Mouse (Mus musculus): Measurements from ENCODE around the gene Tiam2. TPM values are rescaled to one million over a fixed set of nuclear protein-coding genes. Genes with fewer than 3 reads are reported as not detected.

The Tiam2 gene
- polyA plus RNA-seq, 1 experiment from 2014 or later = 5.5 TPM

- Histone ChIP-seq H3K4me1 (replicated peaks; ENCODE audit: control insufficient read depth, insufficient read depth, low read length) (no peaks in the 10 kb centered on the region), H3K9me3 (ENCODE audit: control insufficient read depth, low read length) (no peaks in the 10 kb centered on the region), H3K4me3 (ENCODE audit: low read depth, low read length) (no peak overlapping the region), H3K4me2 (replicated peaks; ENCODE audit: low read depth, low read length) (no peak overlapping the region), H3K27ac (ENCODE audit: low read depth, low read length) (no peak overlapping the region), H3K36me3 (ENCODE audit: control insufficient read depth, insufficient read depth, low read length) (no peaks in the 10 kb centered on the region), H3K27me3 (ENCODE audit: control insufficient read depth, insufficient read depth, low read length) (no peaks in the 10 kb centered on the region), H3K9ac (ENCODE audit: low read depth, low read length) (no peak overlapping the region)
- DNase-seq (ENCODE audit: low spot score) = no peak
- ATAC-seq (ENCODE audit: low FRiP score) = no peak
- 75% methylated on average over 2 of the region's 2 CpGs for WGBS
Observed at GRCm38 (mm10) chr17:3457914-3458681, 131.7 kb downstream of the Tiam2 start.

DNA sequence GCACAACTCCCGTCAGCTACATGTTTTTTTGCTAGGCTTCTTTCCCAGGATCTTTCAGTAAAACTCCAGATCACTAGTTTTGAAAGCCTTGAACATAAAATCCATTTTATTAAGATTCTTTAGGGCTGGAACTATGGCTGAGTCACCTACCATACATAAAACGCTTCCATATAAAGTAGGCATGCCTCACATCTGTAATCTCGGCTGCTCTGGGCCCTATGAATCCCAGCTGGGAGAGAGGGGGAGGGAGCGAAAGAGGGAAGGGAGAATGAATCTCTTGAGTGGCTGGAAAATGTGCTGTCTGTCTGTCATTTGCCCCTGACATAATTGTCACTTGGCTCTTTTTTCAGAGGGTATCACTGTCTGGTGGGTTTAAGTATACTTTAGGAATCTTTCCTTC lies 139.5 kb downstream of the Tiam2 start:
- Histone ChIP-seq H3K36me3 (ENCODE audit: control insufficient read depth, insufficient read depth, low read length) (no peaks in the 10 kb centered on the region), H3K4me3 (ENCODE audit: low read depth, low read length) (no peak overlapping the region), H3K27ac (ENCODE audit: low read depth, low read length) (no peak overlapping the region), H3K27me3 (ENCODE audit: control insufficient read depth, insufficient read depth, low read length) (no peaks in the 10 kb centered on the region), H3K9me3 (ENCODE audit: control insufficient read depth, low read length) (no peaks in the 10 kb centered on the region), H3K4me2 (replicated peaks; ENCODE audit: low read depth, low read length) (no peak overlapping the region), H3K9ac (ENCODE audit: low read depth, low read length) (no peak overlapping the region), H3K4me1 (replicated peaks; ENCODE audit: control insufficient read depth, insufficient read depth, low read length) (no peaks in the 10 kb centered on the region)
- DNase-seq (ENCODE audit: low spot score) = no peak
- ATAC-seq (ENCODE audit: low FRiP score) = no peak
- WGBS = 73% methylated on average over 4 of the region's 4 CpGs

DNA sequence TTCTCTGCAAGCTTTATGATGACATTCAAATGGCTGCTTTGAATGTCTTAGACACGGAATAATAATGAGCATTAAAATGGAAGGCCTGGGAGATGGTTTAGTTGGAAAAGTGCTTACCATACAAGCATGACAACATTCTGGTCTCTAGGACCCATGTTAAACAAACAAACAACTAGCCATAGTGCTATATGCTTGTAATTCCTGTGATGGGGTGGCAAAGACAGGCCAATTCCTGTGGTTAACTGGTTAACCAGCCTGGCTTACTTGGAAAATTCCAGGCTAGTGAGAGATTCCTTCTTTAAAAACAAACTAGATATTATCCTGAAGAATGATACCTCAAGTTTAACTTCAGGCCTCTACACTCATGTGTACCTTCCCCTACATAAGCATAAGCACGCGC lies 140.3 kb downstream of the Tiam2 start:
- H3K36me3 ChIP-seq (ENCODE audit: control insufficient read depth, insufficient read depth, low read length) = no peaks in the 10 kb centered on the region
- H3K9me3 ChIP-seq (ENCODE audit: control insufficient read depth, low read length) = no peaks in the 10 kb centered on the region
- no peak overlapping the region for H3K4me3 ChIP-seq (ENCODE audit: low read depth, low read length)
- H3K4me1 ChIP-seq (replicated peaks; ENCODE audit: control insufficient read depth, insufficient read depth, low read length) = no peaks in the 10 kb centered on the region
- ATAC-seq (ENCODE audit: low FRiP score) = no peak
- no peaks in the 10 kb centered on the region for H3K27me3 ChIP-seq (ENCODE audit: control insufficient read depth, insufficient read depth, low read length)
- DNase-seq (ENCODE audit: low spot score) = no peak
- H3K4me2 ChIP-seq (replicated peaks; ENCODE audit: low read depth, low read length) = no peak overlapping the region
- 92% methylated on average over 3 of the region's 3 CpGs for WGBS
- H3K9ac ChIP-seq (ENCODE audit: low read depth, low read length) = no peak overlapping the region
- no peak overlapping the region for H3K27ac ChIP-seq (ENCODE audit: low read depth, low read length)

DNA sequence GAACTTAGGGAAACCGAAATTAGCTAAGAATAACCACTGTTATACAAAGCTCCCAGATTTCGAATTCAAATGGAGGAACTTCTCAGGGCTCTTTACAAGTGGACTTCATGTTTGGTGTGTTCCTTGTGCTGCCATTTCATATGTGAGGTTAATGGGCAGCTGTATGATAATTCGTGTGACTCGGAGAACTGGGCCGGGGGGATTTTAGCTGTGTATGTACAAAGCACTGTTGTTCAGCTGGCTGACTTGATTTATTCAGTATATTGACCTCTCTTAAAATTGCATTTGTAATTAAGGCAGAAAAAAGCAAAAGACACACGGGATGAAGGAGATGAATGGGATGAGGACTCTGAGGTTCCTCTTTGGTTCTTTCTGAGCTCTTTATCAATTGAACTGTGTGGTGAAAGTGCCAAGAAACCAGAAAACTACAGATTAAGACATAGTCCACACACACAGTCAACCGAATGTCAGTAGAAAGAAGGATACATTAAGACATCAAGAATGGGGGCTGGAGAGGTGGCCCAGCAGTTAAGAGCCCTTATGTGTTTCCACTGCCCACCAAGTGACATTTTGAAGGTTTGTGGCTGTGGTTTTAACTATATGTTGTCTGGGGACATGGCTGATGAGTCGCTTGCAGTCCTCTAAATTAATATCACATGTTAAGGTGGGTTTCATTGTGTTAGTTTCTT lies 141.4 kb downstream of the Tiam2 start:
- WGBS = 69% methylated on average over 8 of the region's 8 CpGs
- H3K36me3 ChIP-seq (ENCODE audit: control insufficient read depth, insufficient read depth, low read length) = no peaks in the 10 kb centered on the region
- ATAC-seq (ENCODE audit: low FRiP score) = 0 out of 2 replicates have a peak, but pooled peaks have one; percentile 45

GRCm38 (mm10) chr17:3472018-3472417 lies 145.6 kb downstream of the Tiam2 start:
- ATAC-seq (ENCODE audit: low FRiP score) (no peak), DNase-seq (ENCODE audit: low spot score) (no peak)
- H3K36me3 ChIP-seq (ENCODE audit: control insufficient read depth, insufficient read depth, low read length) = no peaks in the 10 kb centered on the region
- H3K27ac ChIP-seq (ENCODE audit: low read depth, low read length) = no peak overlapping the region
- 86% methylated on average over 6 of the region's 6 CpGs for WGBS
- H3K9ac ChIP-seq (ENCODE audit: low read depth, low read length) = no peak overlapping the region
- no peaks in the 10 kb centered on the region for H3K4me1 ChIP-seq (replicated peaks; ENCODE audit: control insufficient read depth, insufficient read depth, low read length)
- no peak overlapping the region for H3K4me2 ChIP-seq (replicated peaks; ENCODE audit: low read depth, low read length)
- no peaks in the 10 kb centered on the region for H3K9me3 ChIP-seq (ENCODE audit: control insufficient read depth, low read length)
- H3K4me3 ChIP-seq (ENCODE audit: low read depth, low read length) = no peak overlapping the region
- H3K27me3 ChIP-seq (ENCODE audit: control insufficient read depth, insufficient read depth, low read length) = no peaks in the 10 kb centered on the region

More for the DNA sequence above, 141.4 kb downstream of the Tiam2 start:
- no peaks in the 10 kb centered on the region for H3K4me1 ChIP-seq (replicated peaks; ENCODE audit: control insufficient read depth, insufficient read depth, low read length)
- no peak overlapping the region for H3K4me2 ChIP-seq (replicated peaks; ENCODE audit: low read depth, low read length)
- no peak overlapping the region for H3K9ac ChIP-seq (ENCODE audit: low read depth, low read length)
- no peak overlapping the region for H3K27ac ChIP-seq (ENCODE audit: low read depth, low read length)
- H3K9me3 ChIP-seq (ENCODE audit: control insufficient read depth, low read length) = no peaks in the 10 kb centered on the region
- no peak overlapping the region for H3K4me3 ChIP-seq (ENCODE audit: low read depth, low read length)
- H3K27me3 ChIP-seq (ENCODE audit: control insufficient read depth, insufficient read depth, low read length) = no peaks in the 10 kb centered on the region
- DNase-seq (ENCODE audit: low spot score) = peak; percentile 25

DNA sequence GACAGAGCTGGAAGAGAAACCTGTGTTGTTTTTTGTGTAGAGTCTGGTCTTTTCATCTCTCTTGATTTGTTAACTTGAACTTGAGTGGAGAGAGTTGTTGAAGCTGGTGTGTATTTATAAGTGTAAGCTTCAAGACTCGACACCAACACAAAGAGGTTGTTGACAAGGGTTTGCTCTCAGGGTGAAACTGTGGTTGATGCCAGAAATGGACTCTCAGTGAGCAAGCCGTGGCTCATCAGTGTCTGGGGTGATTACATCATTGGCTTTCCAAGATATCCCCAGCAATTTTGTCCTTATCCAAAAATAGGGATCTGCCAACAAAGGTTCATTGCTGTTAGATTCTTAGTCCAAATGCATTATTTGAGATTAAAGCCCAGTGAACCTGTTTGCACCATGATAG lies 150.2 kb downstream of the Tiam2 start:
- no peak overlapping the region for H3K4me2 ChIP-seq (replicated peaks; ENCODE audit: low read depth, low read length)
- H3K9ac ChIP-seq (ENCODE audit: low read depth, low read length) = no peak overlapping the region
- DNase-seq (ENCODE audit: low spot score) (no peak), ATAC-seq (ENCODE audit: low FRiP score) (no peak)
- no peaks in the 10 kb centered on the region for H3K36me3 ChIP-seq (ENCODE audit: control insufficient read depth, insufficient read depth, low read length)
- no peak overlapping the region for H3K4me3 ChIP-seq (ENCODE audit: low read depth, low read length)
- no peaks in the 10 kb centered on the region for H3K27me3 ChIP-seq (ENCODE audit: control insufficient read depth, insufficient read depth, low read length)
- 86% methylated on average over 2 of the region's 2 CpGs for WGBS
- H3K4me1 ChIP-seq (replicated peaks; ENCODE audit: control insufficient read depth, insufficient read depth, low read length) = no peaks in the 10 kb centered on the region
- no peaks in the 10 kb centered on the region for H3K9me3 ChIP-seq (ENCODE audit: control insufficient read depth, low read length)
- H3K27ac ChIP-seq (ENCODE audit: low read depth, low read length) = no peak overlapping the region

- Histone ChIP-seq H3K36me3 (ENCODE audit: control insufficient read depth, insufficient read depth, low read length) (no peaks in the 10 kb centered on the region), H3K4me1 (replicated peaks; ENCODE audit: control insufficient read depth, insufficient read depth, low read length) (no peaks in the 10 kb centered on the region), H3K27me3 (ENCODE audit: control insufficient read depth, insufficient read depth, low read length) (no peaks in the 10 kb centered on the region), H3K4me2 (replicated peaks; ENCODE audit: low read depth, low read length) (no peak overlapping the region), H3K9me3 (ENCODE audit: control insufficient read depth, low read length) (no peaks in the 10 kb centered on the region), H3K27ac (ENCODE audit: low read depth, low read length) (no peak overlapping the region), H3K4me3 (ENCODE audit: low read depth, low read length) (no peak overlapping the region), H3K9ac (ENCODE audit: low read depth, low read length) (no peak overlapping the region)
- ATAC-seq (ENCODE audit: low FRiP score) = no peak
- no peak for DNase-seq (ENCODE audit: low spot score)
- WGBS = 66% methylated on average over 7 of the region's 7 CpGs
Observed at GRCm38 (mm10) chr17:3481576-3482575, 155.5 kb downstream of the Tiam2 start.

DNA sequence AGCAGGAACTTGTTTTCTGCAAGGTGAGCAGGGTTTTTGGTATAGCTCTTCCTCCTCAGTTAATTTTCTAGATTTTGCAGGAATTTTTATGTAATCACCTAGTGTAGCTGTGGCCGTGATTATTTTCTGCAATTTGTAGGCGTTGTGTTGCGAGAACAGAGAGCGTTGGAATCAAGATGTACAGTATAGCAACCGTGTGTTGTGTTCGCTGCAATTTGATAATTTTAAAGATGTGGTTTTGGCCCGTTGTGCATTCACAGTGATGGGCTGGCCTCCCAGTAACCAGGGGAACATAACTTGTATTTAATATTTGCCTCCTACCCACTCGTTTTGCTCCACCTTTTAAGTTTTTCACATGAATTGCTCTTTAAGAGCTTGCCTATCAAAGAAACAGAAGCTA lies 156.7 kb downstream of the Tiam2 start:
- H3K4me3 ChIP-seq (ENCODE audit: low read depth, low read length) = no peak overlapping the region

More for the DNA sequence above, 156.7 kb downstream of the Tiam2 start:
- no peaks in the 10 kb centered on the region for H3K4me1 ChIP-seq (replicated peaks; ENCODE audit: control insufficient read depth, insufficient read depth, low read length)
- H3K9ac ChIP-seq (ENCODE audit: low read depth, low read length) = no peak overlapping the region
- no peaks in the 10 kb centered on the region for H3K36me3 ChIP-seq (ENCODE audit: control insufficient read depth, insufficient read depth, low read length)
- 92% methylated on average over 8 of the region's 8 CpGs for WGBS
- no peaks in the 10 kb centered on the region for H3K9me3 ChIP-seq (ENCODE audit: control insufficient read depth, low read length)
- H3K27me3 ChIP-seq (ENCODE audit: control insufficient read depth, insufficient read depth, low read length) = no peaks in the 10 kb centered on the region
- no peak overlapping the region for H3K27ac ChIP-seq (ENCODE audit: low read depth, low read length)
- DNase-seq (ENCODE audit: low spot score) (no peak), ATAC-seq (ENCODE audit: low FRiP score) (no peak)
- no peak overlapping the region for H3K4me2 ChIP-seq (replicated peaks; ENCODE audit: low read depth, low read length)

Measured in hindbrain, embryonic 11.5 days (tissue).